Mouse (Mus musculus): ENCODE measurements around the gene Fzd9. TPM values are rescaled to one million over a fixed set of nuclear protein-coding genes. Genes with fewer than 3 reads are reported as not detected.

Fzd9 gene
- 25.9 and 38.7 TPM in 2 replicates for total RNA-seq (2014; rRNA removed)
- 14.6 and 14.9 TPM in 2 replicates for polyA plus RNA-seq (2015; fragmentation: Nextera tagmentation; extraction: Ambion mirVana)

GRCm38 (mm10) chr5:135251079-135251454 is at the start of gene Fzd9:
Gene Fzd9, minus strand, starts transcription at chr5:135251230.
- no peak for TF ChIP-seq CTCF (IDR thresholded peaks at IDR 0.05)
- DNase-seq (ENCODE audit: low spot score) (peak; percentile 94), ATAC-seq (ENCODE audit: low FRiP score) (peak; percentile 76)
- peak within 1 kb of the TSS; percentile 64 for H3K4me3 ChIP-seq (ENCODE audit: low read depth, low read length)
- H3K9ac ChIP-seq (replicated peaks; ENCODE audit: low read length, poor library complexity, severe bottlenecking), result peak within 1 kb of the TSS; percentile 54
- H3K27ac ChIP-seq (ENCODE audit: low read depth, low read length), result 0 out of 2 replicates have a peak within 1 kb of the TSS, but pooled peaks have one; percentile 32
- no peaks in the 10 kb centered on the region for H3K36me3 ChIP-seq (ENCODE audit: insufficient read depth, low read length)
- H3K4me2 ChIP-seq (ENCODE audit: low read depth, low read length, poor library complexity, severe bottlenecking), result peak within 1 kb of the TSS; percentile 71
- H3K27me3 ChIP-seq (ENCODE audit: insufficient read depth, low read length), result 0 out of 2 replicates have a peak, but pooled peaks cover 8% of the 10 kb centered on the region
- no peaks in the 10 kb centered on the region for H3K9me3 ChIP-seq (ENCODE audit: low read length)
- under 1% methylated on average over 35 of the region's 51 CpGs for WGBS
- H3K4me1 ChIP-seq (ENCODE audit: insufficient read depth, low read length), result peaks cover 7% of the 10 kb centered on the region; the same call in 1 of the 2 replicates

DNA sequence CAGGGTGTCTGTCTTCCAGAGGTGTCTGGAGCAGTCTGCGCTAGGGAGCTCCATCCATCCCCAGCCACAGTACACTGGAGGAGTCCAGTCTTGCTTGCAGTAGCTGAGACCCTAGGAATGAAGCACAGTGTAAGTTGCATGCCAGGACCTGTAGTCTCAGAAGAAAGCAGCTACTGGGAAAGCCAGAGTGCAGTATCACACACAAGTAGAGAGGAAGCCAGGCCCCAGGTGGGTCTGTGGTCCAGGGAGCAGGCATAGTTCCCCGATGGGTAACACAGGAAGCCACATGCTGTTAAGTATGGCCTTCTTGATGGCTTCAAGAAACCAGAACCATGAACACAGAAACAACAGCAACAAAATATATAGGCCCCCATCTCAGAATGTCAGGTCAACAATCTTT is 41.0 kb upstream of the Fzd9 start:
- Histone ChIP-seq H3K4me2 (ENCODE audit: low read depth, low read length, poor library complexity, severe bottlenecking) (no peak overlapping the region), H3K9ac (replicated peaks; ENCODE audit: low read length, poor library complexity, severe bottlenecking) (no peak overlapping the region), H3K4me3 (ENCODE audit: low read depth, low read length) (no peak overlapping the region), H3K27ac (ENCODE audit: low read depth, low read length) (no peak overlapping the region), H3K4me1 (ENCODE audit: insufficient read depth, low read length) (no peaks in the 10 kb centered on the region), H3K9me3 (ENCODE audit: low read length) (no peaks in the 10 kb centered on the region), H3K36me3 (ENCODE audit: insufficient read depth, low read length) (no peaks in the 10 kb centered on the region), H3K27me3 (ENCODE audit: insufficient read depth, low read length) (no peaks in the 10 kb centered on the region; the same call in 1 of the 2 replicates)
- 87% methylated on average over 2 of the region's 2 CpGs for WGBS
- no peak for ATAC-seq (ENCODE audit: low FRiP score)
- TF ChIP-seq CTCF (IDR thresholded peaks at IDR 0.05), result no peak
- DNase-seq (ENCODE audit: low spot score), result no peak

DNA sequence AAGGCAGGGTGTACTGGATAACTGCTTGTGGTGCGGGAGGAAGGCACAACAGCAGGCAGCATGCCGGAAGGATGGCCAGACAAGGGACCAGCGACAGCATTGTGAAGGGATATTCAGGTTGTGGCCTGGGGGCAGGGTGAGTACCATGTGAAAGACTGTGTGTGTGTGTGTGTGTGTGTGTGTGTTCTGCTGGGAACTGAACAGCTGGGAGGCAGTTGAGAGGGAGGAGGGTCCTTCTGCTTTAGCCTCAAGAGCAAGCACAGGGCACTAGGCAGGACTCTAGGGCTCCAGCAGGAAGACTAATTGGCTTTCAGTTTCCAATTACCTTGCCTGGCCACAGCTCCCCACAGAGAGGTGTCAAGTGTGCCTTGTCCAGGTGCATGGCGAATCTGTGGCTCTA is 40.2 kb upstream of the Fzd9 start:
- no peaks in the 10 kb centered on the region for H3K4me1 ChIP-seq (ENCODE audit: insufficient read depth, low read length)
- H3K4me3 ChIP-seq (ENCODE audit: low read depth, low read length), result no peak overlapping the region
- H3K4me2 ChIP-seq (ENCODE audit: low read depth, low read length, poor library complexity, severe bottlenecking), result no peak overlapping the region
- H3K27me3 ChIP-seq (ENCODE audit: insufficient read depth, low read length), result no peaks in the 10 kb centered on the region; the same call in 1 of the 2 replicates
- no peaks in the 10 kb centered on the region for H3K36me3 ChIP-seq (ENCODE audit: insufficient read depth, low read length)
- no peak overlapping the region for H3K27ac ChIP-seq (ENCODE audit: low read depth, low read length)
- TF ChIP-seq CTCF (IDR thresholded peaks at IDR 0.05), result no peak
- no peak overlapping the region for H3K9ac ChIP-seq (replicated peaks; ENCODE audit: low read length, poor library complexity, severe bottlenecking)
- DNase-seq (ENCODE audit: low spot score) (no peak), ATAC-seq (ENCODE audit: low FRiP score) (no peak)
- 49% methylated on average over 4 of the region's 4 CpGs for WGBS
- no peaks in the 10 kb centered on the region for H3K9me3 ChIP-seq (ENCODE audit: low read length)

DNA sequence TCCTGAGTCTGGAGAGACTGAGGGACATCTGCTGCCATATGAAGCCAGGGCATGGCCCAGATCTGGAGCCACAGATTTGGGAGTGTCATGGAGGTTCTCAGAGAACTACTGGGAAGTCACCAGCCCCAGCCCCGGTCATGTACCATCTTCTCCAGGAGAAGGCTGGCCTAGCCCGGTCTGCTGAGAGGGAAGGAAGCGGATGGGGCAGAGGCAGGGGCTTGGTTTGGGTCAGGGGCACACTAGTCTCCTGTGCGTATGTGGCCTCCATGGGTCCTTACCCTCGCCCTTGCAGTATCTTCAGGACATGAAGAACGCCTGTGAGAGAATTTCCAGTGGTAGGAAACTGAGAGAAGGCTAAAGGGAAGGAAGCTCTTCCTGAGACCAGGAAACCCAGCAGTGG is 39.7 kb upstream of the Fzd9 start:
- H3K27ac ChIP-seq (ENCODE audit: low read depth, low read length), result no peak overlapping the region
- H3K9me3 ChIP-seq (ENCODE audit: low read length), result no peaks in the 10 kb centered on the region
- no peak overlapping the region for H3K9ac ChIP-seq (replicated peaks; ENCODE audit: low read length, poor library complexity, severe bottlenecking)
- no peaks in the 10 kb centered on the region for H3K4me1 ChIP-seq (ENCODE audit: insufficient read depth, low read length)
- ATAC-seq (ENCODE audit: low FRiP score) (no peak), DNase-seq (ENCODE audit: low spot score) (no peak)
- H3K4me3 ChIP-seq (ENCODE audit: low read depth, low read length), result no peak overlapping the region
- WGBS, result 85% methylated on average over 6 of the region's 6 CpGs
- H3K4me2 ChIP-seq (ENCODE audit: low read depth, low read length, poor library complexity, severe bottlenecking), result no peak overlapping the region
- TF ChIP-seq CTCF (IDR thresholded peaks at IDR 0.05), result no peak
- H3K36me3 ChIP-seq (ENCODE audit: insufficient read depth, low read length), result no peaks in the 10 kb centered on the region
- no peaks in the 10 kb centered on the region; the same call in 1 of the 2 replicates for H3K27me3 ChIP-seq (ENCODE audit: insufficient read depth, low read length)

DNA sequence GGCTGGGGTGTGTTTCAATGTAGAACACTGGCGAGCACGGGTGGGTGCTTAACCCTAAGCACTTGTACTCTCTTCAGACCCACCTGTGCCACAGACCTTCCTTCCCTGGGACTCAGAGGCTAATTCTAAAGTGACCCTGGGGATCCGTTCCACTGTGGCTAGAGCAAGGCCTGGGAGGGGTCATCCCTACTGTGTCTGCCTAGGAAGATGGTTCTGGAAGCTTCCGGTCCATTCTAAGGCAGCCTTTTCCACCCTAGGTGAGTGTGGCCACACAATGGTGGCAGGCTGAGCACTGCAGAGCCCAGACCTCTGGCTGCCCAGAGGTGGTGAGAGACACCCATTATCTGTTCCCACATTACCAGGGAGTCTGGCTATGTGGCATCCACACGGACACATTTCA is 35.9 kb upstream of the Fzd9 start:
- no peak for ATAC-seq (ENCODE audit: low FRiP score)
- Histone ChIP-seq H3K9ac (replicated peaks; ENCODE audit: low read length, poor library complexity, severe bottlenecking) (no peak overlapping the region), H3K9me3 (ENCODE audit: low read length) (no peaks in the 10 kb centered on the region)

DNA sequence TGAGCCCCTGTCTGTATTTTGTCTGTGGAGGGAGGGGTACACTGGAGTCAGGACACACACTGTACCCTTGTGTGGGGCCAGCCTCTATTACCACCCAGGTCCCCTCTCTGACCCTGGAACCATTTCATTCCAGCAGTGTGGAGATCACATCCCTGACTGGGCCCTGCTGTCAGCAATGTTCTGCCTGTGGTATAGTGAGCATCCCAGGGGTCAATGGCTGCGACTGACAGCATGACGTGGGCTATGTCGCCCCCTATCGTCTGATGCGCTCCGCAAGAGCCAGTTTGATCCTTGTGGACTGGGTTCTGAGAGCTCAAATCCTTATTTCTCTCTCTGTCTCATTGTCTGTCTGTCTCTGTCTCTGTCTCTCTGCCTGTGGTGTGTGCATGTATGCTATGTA is 35.2 kb upstream of the Fzd9 start:
- Histone ChIP-seq H3K27me3 (ENCODE audit: insufficient read depth, low read length) (no peaks in the 10 kb centered on the region; the same call in 1 of the 2 replicates), H3K9ac (replicated peaks; ENCODE audit: low read length, poor library complexity, severe bottlenecking) (no peak overlapping the region), H3K36me3 (ENCODE audit: insufficient read depth, low read length) (no peaks in the 10 kb centered on the region), H3K4me1 (ENCODE audit: insufficient read depth, low read length) (no peaks in the 10 kb centered on the region), H3K4me2 (ENCODE audit: low read depth, low read length, poor library complexity, severe bottlenecking) (no peak overlapping the region), H3K27ac (ENCODE audit: low read depth, low read length) (no peak overlapping the region), H3K4me3 (ENCODE audit: low read depth, low read length) (no peak overlapping the region), H3K9me3 (ENCODE audit: low read length) (no peaks in the 10 kb centered on the region)
- TF ChIP-seq CTCF (IDR thresholded peaks at IDR 0.05), result peak; percentile 89
- 3% methylated on average over 6 of the region's 6 CpGs for WGBS
- peak; percentile 34; the same call in 1 of the 2 replicates for ATAC-seq (ENCODE audit: low FRiP score)
- peak; percentile 82 for DNase-seq (ENCODE audit: low spot score)

More for the DNA sequence above, 35.9 kb upstream of the Fzd9 start:
- no peak overlapping the region for H3K4me2 ChIP-seq (ENCODE audit: low read depth, low read length, poor library complexity, severe bottlenecking)
- H3K4me3 ChIP-seq (ENCODE audit: low read depth, low read length), result no peak overlapping the region
- WGBS, result 68% methylated on average over 5 of the region's 5 CpGs
- no peak for TF ChIP-seq CTCF (IDR thresholded peaks at IDR 0.05)
- DNase-seq (ENCODE audit: low spot score), result no peak
- H3K4me1 ChIP-seq (ENCODE audit: insufficient read depth, low read length), result no peaks in the 10 kb centered on the region
- no peak overlapping the region for H3K27ac ChIP-seq (ENCODE audit: low read depth, low read length)
- no peaks in the 10 kb centered on the region; the same call in 1 of the 2 replicates for H3K27me3 ChIP-seq (ENCODE audit: insufficient read depth, low read length)
- no peaks in the 10 kb centered on the region for H3K36me3 ChIP-seq (ENCODE audit: insufficient read depth, low read length)

Measured in midbrain, postnatal 0 days (tissue).